Mouse (Mus musculus) ES-Bruce4 (cell line): ENCODE results near the gene Apba3. TPM values are rescaled to one million over a fixed set of nuclear protein-coding genes. Genes with fewer than 3 reads are reported as not detected.

Experiments used
- H3K27ac ChIP-seq: 2 replicates; pipeline ENCODE4 v1.5.1; 2012; ENCODE audit warnings: low read length, inconsistent platforms; ENCODE audit not compliant: insufficient read depth
- H3K27me3 ChIP-seq: 2 replicates; pipeline ENCODE4 v1.6.1; 2012; ENCODE audit warnings: mild to moderate bottlenecking, low read length, inconsistent platforms; ENCODE audit not compliant: control insufficient read depth, poor library complexity, insufficient read depth, severe bottlenecking
- H3K36me3 ChIP-seq: 2 replicates; pipeline ENCODE4 v1.6.1; 2012; ENCODE audit warnings: inconsistent platforms, mild to moderate bottlenecking, low read length, moderate library complexity; ENCODE audit not compliant: control insufficient read depth, poor library complexity, insufficient read depth, severe bottlenecking
- H3K4me1 ChIP-seq: one replicate; pipeline ENCODE4 v1.8.1; 2011; ENCODE audit warnings: low read length; ENCODE audit not compliant: control insufficient read depth, insufficient read depth
- H3K4me3 ChIP-seq: 2 replicates; pipeline ENCODE4 v1.5.1; 2011; ENCODE audit warnings: low read depth, mild to moderate bottlenecking, low read length
- H3K9ac ChIP-seq: 2 replicates; pipeline ENCODE4 v1.6.1; 2012; ENCODE audit warnings: low read depth, mild to moderate bottlenecking, inconsistent platforms; ENCODE audit not compliant: poor library complexity, severe bottlenecking
- H3K9me3 ChIP-seq: replicated peaks from 2 replicates; pipeline ENCODE4 v1.6.1; 2012; ENCODE audit warnings: mild to moderate bottlenecking, low read length, inconsistent platforms; ENCODE audit not compliant: control insufficient read depth, poor library complexity, insufficient read depth, severe bottlenecking
- CTCF ChIP-seq: IDR thresholded peaks from one replicate; pipeline ENCODE4 v1.8.1; 2011; ENCODE audit warnings: low read depth, low read length
- EP300 ChIP-seq: IDR thresholded peaks from 2 replicates; pipeline ENCODE4 v1.6.1; 2011; ENCODE audit warnings: low read depth, low read length; ENCODE audit not compliant: insufficient read depth
- POLR2A ChIP-seq: IDR thresholded peaks from one replicate; pipeline ENCODE4 v1.8.1; 2011; ENCODE audit warnings: low read length; ENCODE audit not compliant: insufficient read depth
- polyA plus RNA-seq: library from polyadenylated mRNA; stranded (reverse); fragments of >200 nt; gene quantifications from 2 replicates; pipeline ENCODE4 v1.2.4, GENCODE M21; 2011; ENCODE audit warnings: low read depth; ENCODE audit not compliant: missing spikeins, insufficient read depth, insufficient read length

Apba3 gene
- polyA plus RNA-seq, 1 experiment = 25.8 TPM

DNA sequence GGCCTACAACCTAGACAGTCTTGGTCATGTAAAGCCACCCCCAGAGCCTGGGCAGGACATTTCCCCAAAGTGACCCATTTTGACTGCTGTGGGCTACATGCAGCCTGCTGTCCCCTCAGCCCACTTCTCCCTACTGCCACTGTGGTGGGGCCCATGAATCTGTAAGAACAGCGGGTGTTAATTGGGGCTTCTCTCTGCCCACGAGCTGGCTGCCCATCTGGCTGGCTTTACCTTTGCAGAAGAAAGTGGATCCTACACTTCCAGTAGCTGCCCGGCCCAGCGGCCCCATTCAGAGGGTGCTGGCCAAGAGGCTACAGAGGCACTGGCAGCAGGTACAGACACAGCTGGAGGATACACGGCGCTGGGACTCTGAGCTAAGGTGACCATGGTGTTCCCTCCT is 21.6 kb upstream of the Apba3 start:
- Histone ChIP-seq H3K36me3 (no peaks in the 10 kb centered on the region), H3K27me3 (no peaks in the 10 kb centered on the region), H3K9ac (no peak overlapping the region), H3K27ac (no peak overlapping the region), H3K9me3 (no peaks in the 10 kb centered on the region), H3K4me1 (peaks cover 1% of the 10 kb centered on the region), H3K4me3 (no peak overlapping the region)
- no peak for TF ChIP-seq POLR2A
- TF ChIP-seq EP300 = no peak
- no peak for TF ChIP-seq CTCF

DNA sequence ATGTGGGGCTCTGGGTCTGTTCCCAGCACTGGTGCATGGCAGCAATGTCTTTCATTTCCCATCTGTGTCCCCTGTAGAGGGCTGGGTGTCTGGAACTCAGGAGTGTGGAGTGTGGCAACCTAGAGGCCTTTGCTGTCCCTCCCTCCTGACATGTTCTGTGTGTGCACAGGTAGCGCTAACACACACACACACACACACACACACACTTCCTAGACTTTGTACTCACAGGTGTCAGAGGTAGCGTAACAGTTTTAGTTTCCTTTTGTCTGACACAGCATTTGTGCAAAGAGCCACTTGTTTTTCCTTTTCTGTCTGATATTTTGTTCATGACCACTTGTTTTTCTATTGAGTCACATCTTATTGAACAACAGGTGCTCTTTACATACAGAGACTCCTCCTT is 19.0 kb upstream of the Apba3 start:
- Histone ChIP-seq H3K9me3 (no peaks in the 10 kb centered on the region), H3K9ac (no peak overlapping the region), H3K27ac (no peak overlapping the region)

DNA sequence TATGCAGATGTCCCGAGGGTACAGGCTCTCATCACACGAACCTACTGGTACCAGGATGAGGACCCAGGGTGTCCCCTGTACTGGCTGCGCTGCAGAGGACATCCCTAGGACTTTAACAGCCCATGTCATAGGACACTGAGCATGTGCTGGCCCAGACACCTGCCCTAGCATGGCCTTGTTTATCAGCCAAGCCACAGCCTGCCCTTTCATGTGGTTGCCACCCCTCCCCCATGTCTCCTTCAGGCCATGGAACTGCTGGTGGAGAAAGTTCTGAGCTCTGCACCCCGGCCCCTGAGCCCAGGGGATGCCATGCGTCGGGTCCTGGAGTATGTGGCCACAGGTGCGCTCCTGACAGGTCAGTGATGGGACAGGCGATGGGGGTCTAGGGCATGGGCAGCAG is 17.3 kb upstream of the Apba3 start:
- Histone ChIP-seq H3K4me1 (peaks cover 5% of the 10 kb centered on the region), H3K9ac (no peak overlapping the region)

More for the DNA sequence above, 19.0 kb upstream of the Apba3 start:
- peaks cover 5% of the 10 kb centered on the region for H3K4me1 ChIP-seq
- no peak for TF ChIP-seq POLR2A
- no peak for TF ChIP-seq EP300
- TF ChIP-seq CTCF = no peak
- H3K36me3 ChIP-seq = no peaks in the 10 kb centered on the region
- H3K27me3 ChIP-seq = no peaks in the 10 kb centered on the region
- H3K4me3 ChIP-seq = no peak overlapping the region

DNA sequence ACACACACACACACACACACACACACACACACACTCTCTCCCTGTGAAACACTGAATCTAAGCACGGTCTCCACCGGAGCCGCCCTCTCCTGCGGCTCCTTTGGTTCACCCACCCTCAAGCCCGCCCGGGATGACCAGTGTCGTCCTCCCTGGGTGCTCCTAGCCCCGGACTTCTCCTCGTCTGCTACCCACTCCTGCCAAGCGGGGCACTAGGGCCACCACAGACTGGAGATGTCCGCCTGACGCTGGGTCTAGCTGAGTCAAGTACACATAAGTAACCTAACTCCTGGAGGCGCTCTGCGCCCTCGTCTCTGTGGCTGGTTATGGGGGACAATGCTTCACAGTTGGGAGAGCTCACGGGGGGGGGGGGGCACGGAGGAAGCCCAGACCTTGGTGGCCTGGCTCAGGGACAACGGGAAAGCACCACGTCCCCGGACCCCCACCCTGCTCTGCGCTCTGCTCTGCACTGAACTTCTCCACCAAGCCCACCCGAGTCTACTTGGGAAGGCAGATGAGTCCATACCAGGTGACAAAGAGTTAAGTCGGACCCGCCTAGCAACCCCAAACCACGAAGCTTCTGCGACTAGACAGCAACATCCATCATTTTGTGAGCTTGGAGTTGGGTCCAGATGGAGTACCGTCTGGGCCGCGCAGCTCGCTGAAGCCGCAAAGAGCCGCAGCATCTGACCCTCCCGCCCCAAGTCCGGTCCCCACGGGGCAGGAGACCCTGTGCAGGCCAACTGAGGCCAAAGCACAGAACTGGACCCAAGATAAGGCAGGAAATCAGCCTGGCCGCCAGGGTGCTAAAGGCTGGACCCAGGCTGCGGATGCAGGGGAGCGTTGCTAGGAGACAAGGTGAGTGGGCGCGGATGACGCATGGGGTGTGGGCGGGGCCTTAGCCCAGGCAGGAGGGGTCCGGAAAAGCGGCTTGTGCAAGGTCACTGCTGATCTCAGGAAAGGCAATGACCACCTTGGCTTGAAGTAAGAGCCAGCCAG is 14.0 kb upstream of the Apba3 start, which contains the start of gene Matk:
Matk (plus strand) TSS at position 512 of the 996 bp plus-strand sequence.
- Histone ChIP-seq H3K4me1 (peaks cover 4% of the 10 kb centered on the region), H3K27me3 (no peaks in the 10 kb centered on the region), H3K4me3 (peak within 1 kb of the TSS; percentile 19; the same call in 1 of the 2 replicates), H3K36me3 (no peaks in the 10 kb centered on the region), H3K9me3 (no peaks in the 10 kb centered on the region), H3K9ac (no peak within 1 kb of the TSS), H3K27ac (no peak within 1 kb of the TSS)
- TF ChIP-seq POLR2A = no peak

More for the DNA sequence above, 17.3 kb upstream of the Apba3 start:
- TF ChIP-seq POLR2A (no peak), EP300 (no peak), CTCF (no peak)
- H3K4me3 ChIP-seq = no peak overlapping the region
- H3K27me3 ChIP-seq = no peaks in the 10 kb centered on the region
- H3K36me3 ChIP-seq = no peaks in the 10 kb centered on the region
- H3K27ac ChIP-seq = no peak overlapping the region
- no peaks in the 10 kb centered on the region for H3K9me3 ChIP-seq

DNA sequence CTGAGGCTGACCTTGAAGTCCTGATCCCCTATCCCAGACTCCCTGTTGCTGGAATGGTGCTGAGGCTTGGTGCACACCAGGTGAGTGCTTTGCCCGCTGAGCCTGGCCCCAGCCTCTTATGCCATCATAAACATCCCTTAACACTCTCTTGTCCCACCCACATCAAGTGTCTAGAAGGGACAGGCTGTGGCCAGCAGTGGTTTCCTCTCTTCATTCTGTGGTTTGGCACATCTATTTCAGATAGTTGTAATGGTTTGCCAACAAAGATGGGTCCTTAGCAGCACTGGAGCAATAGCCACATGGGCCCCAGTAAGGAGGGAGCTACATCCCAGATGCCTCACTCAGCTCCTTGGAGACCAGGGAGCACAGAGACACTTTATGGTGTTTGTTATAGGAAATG is 11.9 kb upstream of the Apba3 start:
- Histone ChIP-seq H3K9me3 (no peaks in the 10 kb centered on the region), H3K27me3 (no peaks in the 10 kb centered on the region), H3K4me1 (peaks cover 4% of the 10 kb centered on the region)

More for the DNA sequence above, 11.9 kb upstream of the Apba3 start:
- H3K9ac ChIP-seq = no peak overlapping the region
- H3K27ac ChIP-seq = no peak overlapping the region
- no peaks in the 10 kb centered on the region for H3K36me3 ChIP-seq
- H3K4me3 ChIP-seq = no peak overlapping the region
- no peak for TF ChIP-seq EP300
- TF ChIP-seq CTCF = no peak
- no peak for TF ChIP-seq POLR2A
